Mouse (Mus musculus): Measurements from ENCODE around the gene Scd2. TPM values are rescaled to one million over a fixed set of nuclear protein-coding genes. Genes with fewer than 3 reads are reported as not detected.
"Not testable (repeated sequence)": the region's sequence is repeated elsewhere in the genome, so short reads cannot be mapped to it uniquely, and the experiment has no call there.

Scd2 gene
- total RNA-seq, 2 experiments from 2014 or later: 621 to 658 TPM

- DNase-seq: no peak
Observed at GRCm38 (mm10) chr19:44273711-44274110, 19.8 kb upstream of the Scd2 start.

DNA sequence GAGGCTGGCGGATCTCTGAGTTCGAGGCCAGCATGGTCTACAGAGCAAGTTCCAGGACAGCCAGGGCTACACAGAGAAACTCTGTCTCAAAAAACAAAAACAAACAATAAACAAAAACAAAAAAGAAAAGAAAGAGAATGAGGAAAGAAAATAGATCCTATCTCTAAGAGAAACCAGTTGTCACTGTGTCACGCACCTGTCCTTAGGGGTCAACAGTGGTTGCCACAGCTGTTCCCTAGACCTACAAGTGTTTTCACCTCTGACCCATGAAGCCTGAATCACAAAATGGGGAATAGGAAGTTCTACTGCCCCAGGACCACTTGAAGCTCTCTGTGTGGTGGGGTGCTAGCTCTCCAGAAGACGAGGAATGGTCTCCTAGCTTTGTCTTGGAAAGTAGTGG lies 19.0 kb upstream of the Scd2 start:
- no peak for DNase-seq

DNA sequence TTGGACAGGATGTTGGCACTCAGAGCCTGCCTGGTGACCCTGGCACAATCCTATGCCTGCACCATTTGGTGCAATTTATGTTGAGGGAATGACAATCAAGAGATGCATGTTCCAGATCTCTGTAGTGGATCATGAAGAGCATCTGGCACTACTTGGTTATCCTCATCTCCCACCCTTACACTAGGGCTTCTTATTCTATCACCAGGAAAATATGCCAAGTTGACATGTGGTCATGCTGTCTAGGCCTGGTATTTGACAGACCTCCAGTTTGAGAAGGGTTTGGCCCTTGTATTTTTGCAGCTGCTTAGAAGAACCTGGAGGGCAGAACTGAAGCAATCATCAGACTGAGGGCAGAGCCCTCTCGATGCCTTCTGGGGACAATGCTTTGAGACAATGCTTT lies 18.1 kb upstream of the Scd2 start:
- no peak for DNase-seq

DNA sequence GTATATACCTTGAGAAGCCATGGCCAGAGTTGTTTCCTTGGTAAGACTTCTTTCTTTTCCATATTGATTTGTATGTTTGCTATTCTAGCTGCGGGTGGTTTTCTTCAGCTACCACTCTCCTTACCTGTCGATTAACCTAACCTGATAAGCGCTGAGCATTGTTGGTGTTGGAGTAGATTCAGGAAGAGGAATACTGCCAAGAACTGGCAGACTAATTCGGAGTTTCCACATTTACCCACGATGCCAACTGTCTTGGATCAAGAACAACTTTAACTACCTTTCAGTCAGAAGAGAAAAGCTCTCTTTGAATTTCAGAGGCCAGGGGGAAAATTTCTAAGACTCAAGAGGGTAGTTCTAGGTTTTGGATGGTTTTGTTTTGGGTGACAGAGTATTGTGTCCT lies 16.6 kb upstream of the Scd2 start:
- no peak for DNase-seq

DNA sequence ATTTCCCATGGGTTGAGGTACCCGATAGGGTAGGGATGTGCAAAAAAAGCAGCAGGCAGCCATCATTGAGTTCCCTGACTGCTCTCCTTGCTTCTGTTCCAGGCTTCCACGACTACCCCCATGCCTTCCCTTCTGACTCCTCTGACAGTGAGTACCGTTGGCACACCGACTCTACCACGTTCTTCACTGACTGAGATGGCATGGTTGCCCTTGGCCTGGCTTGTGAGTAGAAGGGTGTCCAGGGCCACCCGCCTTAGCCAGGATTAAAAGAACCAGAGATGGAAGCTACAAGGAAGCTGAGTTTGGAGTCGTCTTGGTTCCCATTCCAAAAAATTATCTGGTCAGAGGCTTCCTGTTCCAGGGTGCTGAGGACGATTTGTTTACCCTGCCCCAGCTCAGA lies 15.5 kb upstream of the Scd2 start:
- no peak for DNase-seq

- no peak for DNase-seq
Observed at GRCm38 (mm10) chr19:44280755-44281154, 12.7 kb upstream of the Scd2 start.

DNA sequence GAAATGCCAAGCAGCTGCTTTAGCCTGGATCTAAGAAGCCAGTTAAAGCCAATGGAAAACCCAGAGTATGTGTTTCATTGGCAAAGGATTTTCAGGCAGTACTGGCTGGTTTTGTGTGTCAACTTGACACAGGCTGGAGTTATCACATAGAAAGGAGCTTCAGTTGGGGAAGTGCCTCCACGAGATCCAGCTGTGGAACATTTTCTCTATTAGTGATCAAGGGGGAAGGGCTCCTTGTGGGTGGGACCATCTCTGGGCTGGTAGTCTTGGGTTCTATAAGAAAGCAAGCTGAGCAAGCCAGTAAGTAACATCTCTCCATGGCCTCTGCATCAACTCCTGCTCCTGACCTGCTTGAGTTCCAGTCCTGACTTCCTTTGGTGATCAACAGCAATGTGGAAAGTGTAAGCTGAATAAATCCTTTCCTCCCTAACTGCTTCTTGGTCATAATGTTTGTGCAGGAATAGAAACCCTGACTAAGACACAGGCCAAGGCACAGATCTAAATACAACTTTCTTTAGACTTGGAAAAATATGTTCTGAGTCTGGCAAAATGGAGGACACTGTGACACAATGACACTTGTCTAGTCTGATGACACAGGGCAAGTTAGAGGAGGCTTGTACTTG lies 11.5 kb upstream of the Scd2 start:
- DNase-seq: not testable (repeated sequence)

GRCm38 (mm10) chr19:44282534-44283156 lies 10.8 kb upstream of the Scd2 start:
- no peak for DNase-seq

GRCm38 (mm10) chr19:44283157-44284024 lies 10.1 kb upstream of the Scd2 start:
- DNase-seq: no peak

- DNase-seq: peak; percentile 87 to 91
Observed at GRCm38 (mm10) chr19:44284025-44284695, 9.3 kb upstream of the Scd2 start.

DNA sequence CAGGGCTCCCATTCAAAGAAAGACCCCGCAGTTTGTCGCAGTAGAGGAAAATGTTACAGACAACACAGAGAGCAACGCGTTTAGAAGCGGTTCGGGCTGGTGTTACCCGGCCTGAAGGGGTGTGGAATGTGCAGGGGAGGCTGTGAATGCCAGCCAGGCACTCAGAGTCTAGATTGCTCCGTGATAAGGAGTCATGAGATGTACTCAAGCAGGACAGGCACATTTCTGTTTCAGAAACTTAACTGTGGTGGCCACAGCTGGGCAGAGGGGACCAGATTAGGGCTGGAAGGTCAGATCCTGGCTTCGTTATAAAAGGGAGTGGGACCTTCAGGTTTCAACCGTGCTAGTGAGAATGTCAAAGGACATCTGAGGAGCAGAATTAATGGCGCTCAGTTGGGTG lies 8.8 kb upstream of the Scd2 start:
- no peak for DNase-seq

DNA sequence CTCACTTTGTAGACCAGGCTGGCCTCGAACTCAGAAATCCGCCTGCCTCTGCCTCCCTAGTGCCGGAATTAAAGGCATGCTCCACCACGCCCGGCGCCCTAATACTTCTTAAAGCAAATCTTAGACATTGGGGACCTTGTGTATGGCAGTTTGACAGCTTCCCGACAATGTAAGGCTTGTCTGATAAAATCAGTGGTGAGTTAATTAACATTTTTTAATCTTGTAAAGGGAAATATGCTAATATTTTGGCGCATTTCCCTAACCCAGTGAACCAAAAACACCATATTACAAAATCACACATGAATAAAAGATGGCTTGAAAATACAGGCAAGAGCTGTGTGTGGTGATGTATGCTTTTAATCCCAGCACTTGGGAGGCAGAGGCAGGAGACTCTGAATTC lies 7.9 kb upstream of the Scd2 start:
- no peak for DNase-seq

GRCm38 (mm10) chr19:44286109-44286508 lies 7.4 kb upstream of the Scd2 start:
- DNase-seq: no peak

- no peak for DNase-seq
Observed at GRCm38 (mm10) chr19:44287415-44288110, 5.9 kb upstream of the Scd2 start.

DNA sequence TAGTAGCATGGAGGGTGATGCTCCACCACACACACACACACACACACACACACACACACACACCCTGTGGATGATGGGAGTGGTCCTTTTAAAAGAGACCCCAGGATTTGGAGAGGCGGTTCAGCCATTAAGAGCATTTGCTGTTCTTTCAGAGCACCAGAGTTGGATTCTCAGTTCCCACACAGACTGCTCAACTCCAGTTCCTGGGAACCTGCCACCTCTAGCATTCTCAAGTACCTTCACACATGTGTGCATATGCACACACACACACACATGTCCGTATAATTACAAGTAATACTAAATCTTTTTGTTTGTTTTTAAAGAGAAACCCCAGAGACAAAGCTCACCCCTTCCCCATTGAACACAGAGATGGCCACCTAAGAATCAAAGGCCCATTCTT lies 1.4 kb upstream of the Scd2 start:
- DNase-seq: no peak

- DNase-seq: no peak
Observed at GRCm38 (mm10) chr19:44292483-44292882, 991 bp upstream of the Scd2 start.

DNA sequence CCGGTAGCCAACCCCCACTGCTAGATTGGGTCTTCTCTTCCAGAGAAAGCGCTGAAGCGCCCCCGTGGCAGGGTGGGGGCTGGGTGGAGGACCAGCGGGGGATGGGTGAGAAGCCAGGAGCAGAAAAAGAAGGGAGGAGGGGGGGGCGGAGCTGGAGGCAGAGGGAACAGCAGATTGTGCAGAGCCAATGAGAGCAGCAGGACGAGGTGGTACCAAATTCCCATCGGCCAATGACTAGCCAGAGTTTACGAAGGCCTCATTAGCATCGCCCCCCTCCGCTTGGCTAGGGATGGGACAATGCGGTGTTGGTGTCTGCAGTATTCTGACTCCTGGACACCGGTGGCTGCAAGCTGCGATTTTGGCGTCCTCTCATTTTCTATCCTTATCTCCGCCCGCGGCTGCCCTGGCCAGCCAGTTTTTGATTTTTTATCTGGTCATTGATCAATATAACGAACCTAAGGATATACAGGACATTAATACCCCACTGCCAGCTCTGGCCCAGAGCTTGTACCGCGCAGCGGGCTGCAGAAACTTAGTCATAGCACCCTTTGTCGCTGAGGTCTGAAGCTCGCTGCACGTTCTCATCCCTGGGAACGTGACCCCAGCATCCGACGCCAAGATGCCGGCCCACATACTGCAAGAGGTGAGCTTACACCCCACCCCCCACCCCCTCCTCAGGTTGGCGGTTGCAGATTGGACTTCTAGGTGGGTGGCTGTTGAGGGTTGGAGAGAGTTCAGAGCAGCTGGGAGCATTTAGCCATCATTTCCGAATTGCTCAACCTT lies 486 bp downstream of the Scd2 start:
- DNase-seq: peak; percentile 93

GRCm38 (mm10) chr19:44294588-44295041 lies 1.1 kb downstream of the Scd2 start:
- DNase-seq: peak; percentile 83 to 86

DNA sequence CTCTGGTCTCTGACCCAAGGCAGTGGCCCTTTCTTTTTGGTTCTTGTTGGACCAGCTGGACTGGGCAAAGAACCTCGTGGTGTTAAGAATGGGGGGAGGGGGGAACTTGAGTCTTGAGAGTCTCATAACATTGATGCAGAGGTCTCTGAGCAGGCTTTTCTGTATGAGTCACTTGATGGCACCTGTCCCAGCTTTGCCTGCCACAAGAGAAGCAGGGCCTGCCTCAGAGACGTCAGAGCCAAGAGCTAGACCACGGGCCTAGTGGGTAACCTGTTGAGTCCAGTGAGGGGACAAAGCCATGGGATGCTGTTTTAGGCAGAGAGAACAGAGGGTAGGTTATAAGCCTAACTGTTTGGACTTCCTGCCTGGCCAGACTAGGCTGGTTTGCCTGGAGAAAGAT lies 1.8 kb downstream of the Scd2 start:
- DNase-seq: peak in 1 of 2 experiments; percentile 27

GRCm38 (mm10) chr19:44295741-44296140 lies 2.3 kb downstream of the Scd2 start:
- peak; percentile 84 to 85 for DNase-seq

- no peak for DNase-seq
Observed at GRCm38 (mm10) chr19:44296186-44296585, 2.7 kb downstream of the Scd2 start.
